Mouse (Mus musculus) midbrain, postnatal 0 days (tissue): ENCODE measurements at regions not wholly inside any gene's neighbourhood (a gene's known extent, or its start where the extent isn't known, plus 50 kb on each side); places are given as distances from the start of the nearest gene placed in this dataset.

Source experiments
- ATAC-seq: fragments of 200-750 bp; cut with Nextera tagmentation; 2 replicates; pipeline ENCODE4 v1.8.0; 2017; ENCODE audit warnings: moderate number of reproducible peaks, mild to moderate bottlenecking, moderate TSS enrichment, moderate library complexity; ENCODE audit not compliant: low FRiP score
- DNase-seq: peaks from one replicate; pipeline ENCODE4 v3.0.0-alpha.2; 2015; ENCODE audit warnings: low spot score
- H3K27ac ChIP-seq: fragments of 300-500 bp; sonication (generic); 2 replicates; pipeline ENCODE4 v1.5.1; 2014; ENCODE audit warnings: low read depth, mild to moderate bottlenecking, low read length, mixed read lengths
- H3K27me3 ChIP-seq: fragments of 300-500 bp; sonication (generic); 2 replicates; pipeline ENCODE4 v1.6.1; 2014; ENCODE audit warnings: low read length, control low read depth, mixed read lengths; ENCODE audit not compliant: insufficient read depth
- H3K36me3 ChIP-seq: fragments of 300-500 bp; sonication (generic); 2 replicates; pipeline ENCODE4 v1.6.1; 2014; ENCODE audit warnings: low read length, control low read depth, mixed read lengths; ENCODE audit not compliant: insufficient read depth
- H3K4me1 ChIP-seq: fragments of 300-500 bp; sonication (generic); 2 replicates; pipeline ENCODE4 v1.6.1; 2014; ENCODE audit warnings: mild to moderate bottlenecking, control low read depth, antibody characterized with exemption, low read length, mixed read lengths; ENCODE audit not compliant: insufficient read depth
- H3K4me2 ChIP-seq: fragments of 300-500 bp; sonication (generic); 2 replicates; pipeline ENCODE4 v1.6.1; 2014; ENCODE audit warnings: low read depth, mild to moderate bottlenecking, low read length, mixed read lengths; ENCODE audit not compliant: poor library complexity, severe bottlenecking
- H3K4me3 ChIP-seq: fragments of 300-500 bp; sonication (generic); 2 replicates; pipeline ENCODE4 v1.5.1; 2014; ENCODE audit warnings: low read depth, mild to moderate bottlenecking, low read length, moderate library complexity
- H3K9ac ChIP-seq: fragments of 300-500 bp; sonication (generic); replicated peaks from 2 replicates; pipeline ENCODE4 v1.6.1; 2014; ENCODE audit warnings: mild to moderate bottlenecking, low read length, moderate library complexity, mixed read lengths; ENCODE audit not compliant: poor library complexity, severe bottlenecking
- H3K9me3 ChIP-seq: fragments of 300-500 bp; sonication (generic); 2 replicates; pipeline ENCODE4 v1.6.1; 2016; ENCODE audit warnings: low read length, control low read depth
- CTCF ChIP-seq: IDR thresholded peaks from 2 replicates; pipeline ENCODE4 v1.5.1; 2016; ENCODE audit warnings: antibody characterized with exemption, mild to moderate bottlenecking
- WGBS: fragments of 180-500 bp; shearing (Covaris S2); extraction: QIAGEN DNeasy Blood & Tissue Kit; methylation state at CpG from one replicate; pipeline ENCODE4 v1.1.7; 2014; 5-methylcytosine and 5-hydroxymethylcytosine counted together

DNA sequence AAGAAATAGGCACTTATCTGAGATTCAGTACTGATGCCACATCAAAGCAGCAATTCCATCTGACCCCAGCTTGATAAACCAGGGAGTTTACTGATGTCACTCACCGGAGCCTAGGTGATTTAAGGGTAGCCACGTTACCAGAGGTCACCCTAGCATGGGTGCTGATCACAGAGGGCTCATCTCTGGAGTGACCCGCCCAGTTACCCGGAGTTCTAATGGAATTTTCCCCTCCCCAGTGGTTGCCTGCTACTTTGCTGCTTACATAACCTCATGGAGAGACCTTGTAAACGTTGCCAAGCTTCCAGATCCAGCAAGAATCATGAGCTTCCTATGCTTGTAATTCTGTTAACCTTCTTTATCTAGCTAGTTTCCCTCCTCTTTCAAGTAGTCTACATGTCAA is 125.8 kb upstream of the Slc16a7 start:
- no peak overlapping the region for H3K27ac ChIP-seq
- no peaks in the 10 kb centered on the region for H3K4me1 ChIP-seq
- WGBS, result 75% methylated on average over 5 of the region's 5 CpGs

DNA sequence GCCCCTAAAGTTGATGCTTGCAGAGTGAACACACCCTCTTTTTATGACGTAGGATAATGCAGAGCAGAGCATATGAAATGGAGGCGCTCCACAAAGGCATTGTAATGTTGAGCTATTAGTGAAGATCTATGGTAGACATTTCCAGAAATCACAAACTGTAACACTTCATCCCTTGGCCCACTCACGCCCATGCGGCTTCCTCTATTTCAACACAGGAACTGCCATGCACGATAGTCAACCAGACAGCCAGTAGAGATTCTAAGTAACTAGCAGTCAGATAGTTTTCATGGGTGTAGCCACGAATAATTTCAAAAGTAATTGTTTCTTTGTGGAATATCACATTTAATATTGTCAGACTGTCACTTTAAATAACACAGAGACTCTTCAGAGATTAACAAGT is 141.6 kb upstream of the Slc16a7 start:
- no peak for DNase-seq
- no peak for ATAC-seq
- no peak for TF ChIP-seq CTCF
- Histone ChIP-seq H3K27ac (no peak overlapping the region), H3K4me3 (no peak overlapping the region), H3K27me3 (no peaks in the 10 kb centered on the region), H3K36me3 (no peaks in the 10 kb centered on the region), H3K4me2 (no peak overlapping the region), H3K9ac (no peak overlapping the region), H3K4me1 (no peaks in the 10 kb centered on the region), H3K9me3 (no peaks in the 10 kb centered on the region)
- 87% methylated on average over 6 of the region's 6 CpGs for WGBS

More for the DNA sequence above, 125.8 kb upstream of the Slc16a7 start:
- TF ChIP-seq CTCF, result no peak
- H3K9ac ChIP-seq, result no peak overlapping the region
- ATAC-seq (no peak), DNase-seq (no peak)
- no peaks in the 10 kb centered on the region for H3K27me3 ChIP-seq
- no peaks in the 10 kb centered on the region for H3K9me3 ChIP-seq
- no peak overlapping the region for H3K4me2 ChIP-seq
- no peak overlapping the region for H3K4me3 ChIP-seq
- no peaks in the 10 kb centered on the region for H3K36me3 ChIP-seq

GRCm38 (mm10) chr10:125538316-125538715 is 149.1 kb upstream of the Slc16a7 start:
- TF ChIP-seq CTCF, result peak; percentile 72
- Histone ChIP-seq H3K4me1 (no peaks in the 10 kb centered on the region), H3K27ac (no peak overlapping the region), H3K4me3 (no peak overlapping the region), H3K36me3 (no peaks in the 10 kb centered on the region), H3K9ac (no peak overlapping the region), H3K9me3 (no peaks in the 10 kb centered on the region), H3K27me3 (no peaks in the 10 kb centered on the region), H3K4me2 (no peak overlapping the region)
- DNase-seq (peak; percentile 54), ATAC-seq (no peak)
- 53% methylated on average over 1 of the region's 1 CpGs for WGBS

DNA sequence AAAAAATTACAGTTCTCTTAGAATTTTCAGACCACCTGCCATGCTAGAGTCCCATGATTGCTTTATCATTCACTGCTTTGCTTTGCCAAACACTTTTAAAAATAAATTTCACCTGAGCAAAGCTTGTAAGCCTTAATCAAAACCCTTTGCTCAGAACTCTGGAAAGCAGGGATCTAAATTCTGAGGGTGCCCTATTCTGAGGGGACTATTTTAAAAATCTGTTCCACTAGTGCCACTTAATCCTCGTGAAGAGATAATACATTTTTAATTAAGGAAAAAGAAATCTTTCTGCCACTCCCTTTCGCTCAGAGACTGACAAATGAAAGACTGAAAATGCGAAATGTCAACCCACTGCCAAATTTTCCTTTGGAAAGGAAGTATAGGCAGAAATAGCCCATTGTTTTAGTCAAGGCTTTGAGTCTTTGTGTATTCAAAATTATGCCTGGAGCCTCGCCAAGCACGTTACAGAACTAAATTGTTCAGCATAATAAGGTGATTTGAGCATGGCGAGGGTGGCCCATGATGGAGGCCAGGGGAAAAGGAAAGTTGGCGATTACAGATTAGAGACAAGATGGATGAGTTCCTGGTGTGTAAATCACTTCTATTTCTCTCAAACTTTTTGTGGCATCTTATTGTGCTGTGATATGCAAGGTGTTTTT is 197.4 kb upstream of the Slc16a7 start:
- no peak overlapping the region for H3K27ac ChIP-seq
- TF ChIP-seq CTCF, result no peak

GRCm38 (mm10) chr10:125593006-125593405 is 203.7 kb upstream of the Slc16a7 start:
- H3K4me1 ChIP-seq, result no peaks in the 10 kb centered on the region
- no peak overlapping the region for H3K4me2 ChIP-seq
- WGBS, result 84% methylated on average over 5 of the region's 5 CpGs
- H3K27me3 ChIP-seq, result no peaks in the 10 kb centered on the region
- no peaks in the 10 kb centered on the region for H3K9me3 ChIP-seq
- ATAC-seq (no peak), DNase-seq (no peak)
- H3K9ac ChIP-seq, result no peak overlapping the region
- TF ChIP-seq CTCF, result no peak
- no peak overlapping the region for H3K27ac ChIP-seq
- no peaks in the 10 kb centered on the region for H3K36me3 ChIP-seq
- H3K4me3 ChIP-seq, result no peak overlapping the region

More for the DNA sequence above, 197.4 kb upstream of the Slc16a7 start:
- H3K4me1 ChIP-seq, result no peaks in the 10 kb centered on the region
- no peak overlapping the region for H3K4me3 ChIP-seq
- WGBS, result 37% methylated on average over 7 of the region's 7 CpGs
- no peaks in the 10 kb centered on the region for H3K36me3 ChIP-seq
- no peak overlapping the region for H3K9ac ChIP-seq
- DNase-seq (peak; percentile 21), ATAC-seq (no peak)
- no peaks in the 10 kb centered on the region for H3K9me3 ChIP-seq
- H3K4me2 ChIP-seq, result no peak overlapping the region
- no peaks in the 10 kb centered on the region for H3K27me3 ChIP-seq

GRCm38 (mm10) chr10:125607787-125608617 is 218.7 kb upstream of the Slc16a7 start:
- Histone ChIP-seq H3K4me3 (no peak overlapping the region), H3K27me3 (no peaks in the 10 kb centered on the region), H3K9me3 (no peaks in the 10 kb centered on the region), H3K9ac (no peak overlapping the region), H3K27ac (no peak overlapping the region), H3K4me1 (no peaks in the 10 kb centered on the region), H3K4me2 (no peak overlapping the region), H3K36me3 (no peaks in the 10 kb centered on the region)
- TF ChIP-seq CTCF, result no peak
- 32% methylated on average over 10 of the region's 10 CpGs for WGBS
- peak; percentile 24 for DNase-seq
- no peak for ATAC-seq
